8 mouse cellular contexts compared by ENCODE assay signal in genomic region chr14:60264990-60265876, GRCm38 (mm10). TPM values are rescaled to one million over a fixed set of nuclear protein-coding genes. Genes with fewer than 3 reads are reported as not detected.
DNase-seq lines count a peak whose midpoint lies in the region; ATAC-seq lines count a peak whose summit lies in the region.

TSS of gene Mtmr6 (plus strand) at chr14:60265228.

- peak; percentile 93 for ATAC-seq in CD4-positive, CD25-positive, alpha-beta regulatory T cell, adult 4 months
- ATAC-seq in heart, embryonic 14.5 days (ENCODE audit: insufficient number of reproducible peaks, insufficient read depth, low FRiP score, low read depth), result peak; percentile 98
- peak; percentile 99 for ATAC-seq in liver, embryonic 13.5 days (ENCODE audit: low read depth)
- peak; percentile 99 for ATAC-seq in stomach, embryonic 16.5 days (ENCODE audit: insufficient read depth, low FRiP score)

- peak within 1 kb of the TSS; percentile 65 to 89 for H3K4me3 ChIP-seq in heart, embryonic 14.5 days (ENCODE audit: control insufficient read depth in 1 of 2, insufficient read depth in 1 of 2, low read depth in 1 of 2, low read length in 2 of 2)
- peak within 1 kb of the TSS; percentile 76 for H3K4me3 ChIP-seq in liver, embryonic 13.5 days (replicated peaks)
- H3K4me3 ChIP-seq in stomach, embryonic 16.5 days (replicated peaks; ENCODE audit: low read length), result peak within 1 kb of the TSS; percentile 92

- peak; percentile 98 for DNase-seq in c-Kit-negative CD71-positive TER-119-positive erythroid progenitor cells, embryonic 14.5 days (ENCODE audit: low read depth, low spot score)
- peak; percentile 97 for DNase-seq in fibroblast of lung, adult 2 months (ENCODE audit: low read depth)
- peak; percentile 97 for DNase-seq in kidney, postnatal 14 days
- DNase-seq in liver, embryonic 13.5 days, result peak; percentile 97
- DNase-seq in neural tube, embryonic 10.5 days (ENCODE audit: extremely low spot score, low spot score), result peak; percentile 94

- under 1% methylated on average over 51 of the region's 51 CpGs for WGBS in heart, embryonic 14.5 days
- under 1% methylated on average over 51 of the region's 51 CpGs for WGBS in liver, embryonic 13.5 days (ENCODE audit: insufficient replicate concordance)
- WGBS in stomach, embryonic 16.5 days, result 0% methylated on average over 51 of the region's 51 CpGs

- H3K36me3 ChIP-seq in heart, embryonic 14.5 days (ENCODE audit: control insufficient read depth, insufficient read depth, low read length), result no peaks in the 10 kb centered on the region
- no peaks in the 10 kb centered on the region for H3K36me3 ChIP-seq in liver, embryonic 13.5 days
- H3K36me3 ChIP-seq in stomach, embryonic 16.5 days (ENCODE audit: control insufficient read depth, insufficient read depth, low read length), result no peaks in the 10 kb centered on the region

- no peaks in the 10 kb centered on the region for H3K27me3 ChIP-seq in heart, embryonic 14.5 days (ENCODE audit: control insufficient read depth, insufficient read depth, low read length)
- no peaks in the 10 kb centered on the region for H3K27me3 ChIP-seq in liver, embryonic 13.5 days
- H3K27me3 ChIP-seq in stomach, embryonic 16.5 days (ENCODE audit: control insufficient read depth, insufficient read depth, low read length), result no peaks in the 10 kb centered on the region

- no peaks in the 10 kb centered on the region for H3K9me3 ChIP-seq in heart, embryonic 14.5 days (ENCODE audit: control insufficient read depth, low read length)
- no peaks in the 10 kb centered on the region for H3K9me3 ChIP-seq in liver, embryonic 13.5 days (replicated peaks)
- H3K9me3 ChIP-seq in stomach, embryonic 16.5 days (replicated peaks; ENCODE audit: control insufficient read depth, low read length), result no peaks in the 10 kb centered on the region

- peak within 1 kb of the TSS; percentile 19 to 30; a peak in 2 of 4 replicates for H3K27ac ChIP-seq in heart, embryonic 14.5 days (replicated peaks in 1 of 2; ENCODE audit: control insufficient read depth in 1 of 2, insufficient read depth in 1 of 2, low read depth in 2 of 2, low read length in 2 of 2)
- peak within 1 kb of the TSS; percentile 80 for H3K27ac ChIP-seq in liver, embryonic 13.5 days
- peak within 1 kb of the TSS; percentile 82 for H3K27ac ChIP-seq in stomach, embryonic 16.5 days (ENCODE audit: low read length)

- peak within 1 kb of the TSS; percentile 73 for H3K9ac ChIP-seq in heart, embryonic 14.5 days (ENCODE audit: low read length)
- H3K9ac ChIP-seq in liver, embryonic 13.5 days, result peak within 1 kb of the TSS; percentile 79
- H3K9ac ChIP-seq in stomach, embryonic 16.5 days (ENCODE audit: low read length), result peak within 1 kb of the TSS; percentile 87

- H3K4me2 ChIP-seq in heart, embryonic 14.5 days (ENCODE audit: low read length), result peak within 1 kb of the TSS; percentile 61
- peak within 1 kb of the TSS; percentile 83 for H3K4me2 ChIP-seq in liver, embryonic 13.5 days
- peak within 1 kb of the TSS; percentile 63 for H3K4me2 ChIP-seq in stomach, embryonic 16.5 days (ENCODE audit: low read depth, low read length)

- H3K4me1 ChIP-seq in heart, embryonic 14.5 days (ENCODE audit: control insufficient read depth in 2 of 2, insufficient read depth in 2 of 2, low read length in 2 of 2), result peaks cover 0 to 6% of the 10 kb centered on the region in 2 experiments; a peak in 2 of 4 replicates
- H3K4me1 ChIP-seq in liver, embryonic 13.5 days (replicated peaks), result peaks cover 30% of the 10 kb centered on the region
- peaks cover 17% of the 10 kb centered on the region for H3K4me1 ChIP-seq in stomach, embryonic 16.5 days (ENCODE audit: control insufficient read depth, insufficient read depth, low read length)

RNA-seq across cellular contexts. Expression of gene Mtmr6, which starts in this region (rescaled TPM):
- 10 to 100 TPM; 45.4 to 59.2 TPM for polyA plus RNA-seq in CD4-positive, CD25-positive, alpha-beta regulatory T cell, adult 4 months (2017; shearing (Covaris generic))
- polyA plus RNA-seq in heart, embryonic 14.5 days (2014; fragmentation: Nextera tagmentation; extraction: Ambion mirVana), result 28.5 and 31.7 TPM in 2 replicates
- 13.4 and 16.8 TPM in 2 replicates for polyA plus RNA-seq in liver, embryonic 13.5 days (2015; fragmentation: Nextera tagmentation; extraction: Ambion mirVana)
- 40.9 and 46.5 TPM in 2 replicates for polyA plus RNA-seq in stomach, embryonic 16.5 days (2015; fragmentation: Nextera tagmentation; extraction: Ambion mirVana)

Comparison
In these comparisons a context has a peak if more than half of its experiments do, and no peak if none do; other contexts are left out.
1. Peak in every context shown above with its lines: DNase-seq, ATAC-seq, H3K4me3 ChIP-seq and H3K27ac ChIP-seq.
2. H3K27ac ChIP-seq: peak in every context shown above with its lines; median percentile 82 in stomach, embryonic 16.5 days; 80 in liver, embryonic 13.5 days; 24 in heart, embryonic 14.5 days.